In genomic region chr2:118762784-118763148, GRCm38 (mm10) we compare ENCODE assay signal across 7 mouse cellular contexts. TPM values are rescaled to one million over a fixed set of nuclear protein-coding genes. Genes with fewer than 3 reads are reported as not detected.
DNase-seq lines count a peak whose midpoint lies in the region; ATAC-seq lines count a peak whose summit lies in the region.

No protein-coding gene starts in this region.

- no peaks in the 10 kb centered on the region for H3K36me3 ChIP-seq in neural tube, embryonic 11.5 days (ENCODE audit: control insufficient read depth, insufficient read depth, low read length)
- no peaks in the 10 kb centered on the region for H3K36me3 ChIP-seq in forebrain, embryonic 11.5 days (ENCODE audit: control insufficient read depth, insufficient read depth, low read length)
- H3K36me3 ChIP-seq in liver, embryonic 13.5 days: no peaks in the 10 kb centered on the region

- ATAC-seq in neural tube, embryonic 11.5 days (ENCODE audit: insufficient read depth, low FRiP score, low TSS enrichment): no peak
- ATAC-seq in forebrain, embryonic 11.5 days (replicated peaks; ENCODE audit: low FRiP score): no peak
- ATAC-seq in liver, embryonic 13.5 days (ENCODE audit: low read depth): peak; percentile 57

- H3K4me1 ChIP-seq in neural tube, embryonic 11.5 days (ENCODE audit: control insufficient read depth, insufficient read depth, low read length): peaks cover 19% of the 10 kb centered on the region
- peaks cover 25% of the 10 kb centered on the region for H3K4me1 ChIP-seq in forebrain, embryonic 11.5 days (replicated peaks; ENCODE audit: control insufficient read depth, insufficient read depth, low read length)
- H3K4me1 ChIP-seq in liver, embryonic 13.5 days (replicated peaks): peaks cover 61% of the 10 kb centered on the region

- DNase-seq in neural tube, embryonic 11.5 days (ENCODE audit: low spot score): no peak
- DNase-seq in neural tube, embryonic 10.5 days (ENCODE audit: extremely low spot score, low spot score): no peak
- no peak for DNase-seq in forebrain, embryonic 11.5 days (ENCODE audit: low spot score)
- no peak for DNase-seq in liver, embryonic 13.5 days
- DNase-seq in adrenal gland, adult 2 months: no peak
- DNase-seq in gastrocnemius, adult 8-10 months (ENCODE audit: low spot score in 2 of 2): no peak
- no peak for DNase-seq in c-Kit-positive CD71-positive TER-119-positive erythroid progenitor cells, embryonic 14.5 days (ENCODE audit: low spot score)

- peak overlapping the region; percentile 59 for H3K9ac ChIP-seq in neural tube, embryonic 11.5 days (ENCODE audit: low read length)
- peak overlapping the region; percentile 23; the same call in 1 of the 2 replicates for H3K9ac ChIP-seq in forebrain, embryonic 11.5 days (ENCODE audit: low read length)
- peak overlapping the region; percentile 63 for H3K9ac ChIP-seq in liver, embryonic 13.5 days

- peak overlapping the region; percentile 34 for H3K4me2 ChIP-seq in neural tube, embryonic 11.5 days (ENCODE audit: low read depth)
- peak overlapping the region; percentile 55 for H3K4me2 ChIP-seq in forebrain, embryonic 11.5 days (ENCODE audit: low read depth, low read length, severe bottlenecking)
- H3K4me2 ChIP-seq in liver, embryonic 13.5 days: peak overlapping the region; percentile 71

- H3K27ac ChIP-seq in neural tube, embryonic 11.5 days (ENCODE audit: low read depth, low read length): peak overlapping the region; percentile 85
- peak overlapping the region; percentile 71; the same call in 1 of the 2 replicates for H3K27ac ChIP-seq in forebrain, embryonic 11.5 days (ENCODE audit: low read depth, low read length)
- peak overlapping the region; percentile 75 for H3K27ac ChIP-seq in liver, embryonic 13.5 days

- no peaks in the 10 kb centered on the region for H3K9me3 ChIP-seq in neural tube, embryonic 11.5 days (ENCODE audit: control insufficient read depth, low read length)
- no peaks in the 10 kb centered on the region for H3K9me3 ChIP-seq in forebrain, embryonic 11.5 days (ENCODE audit: control insufficient read depth, low read length)
- H3K9me3 ChIP-seq in liver, embryonic 13.5 days (replicated peaks): no peaks in the 10 kb centered on the region

- no peak overlapping the region for H3K4me3 ChIP-seq in neural tube, embryonic 11.5 days (ENCODE audit: low read depth, low read length)
- peak overlapping the region; percentile 5 for H3K4me3 ChIP-seq in forebrain, embryonic 11.5 days (ENCODE audit: low read depth, low read length)
- peak overlapping the region; percentile 41 for H3K4me3 ChIP-seq in liver, embryonic 13.5 days (replicated peaks)

- 0 out of 2 replicates have a peak, but pooled peaks cover 3% of the 10 kb centered on the region for H3K27me3 ChIP-seq in neural tube, embryonic 11.5 days (ENCODE audit: control insufficient read depth, insufficient read depth, low read length)
- peaks cover 7% of the 10 kb centered on the region for H3K27me3 ChIP-seq in forebrain, embryonic 11.5 days (ENCODE audit: control insufficient read depth, insufficient read depth, low read length)
- peaks cover 23% of the 10 kb centered on the region for H3K27me3 ChIP-seq in liver, embryonic 13.5 days

- 16% methylated on average over 9 of the region's 10 CpGs for WGBS in neural tube, embryonic 11.5 days
- WGBS in forebrain, embryonic 11.5 days: 12% methylated on average over 10 of the region's 10 CpGs
- WGBS in liver, embryonic 13.5 days (ENCODE audit: insufficient replicate concordance): 13% methylated on average over 10 of the region's 10 CpGs

RNA-seq across cellular contexts. Expression of gene Ccdc9b, which starts 0.3 kb away (rescaled TPM):
- polyA plus RNA-seq in neural tube, embryonic 11.5 days (2014; fragmentation: Nextera tagmentation; extraction: Ambion mirVana): 0.90 and 0.96 TPM in 2 replicates
- polyA plus RNA-seq in forebrain, embryonic 11.5 days (2014; fragmentation: Nextera tagmentation; extraction: Ambion mirVana): 0.36 and 0.87 TPM in 2 replicates
- polyA plus RNA-seq in liver, embryonic 13.5 days (2015; fragmentation: Nextera tagmentation; extraction: Ambion mirVana): 0.20 and 0.23 TPM in 2 replicates
- 10 to 100 TPM in 1 of 2 experiments, 1 to 10 TPM in 1; 3.3 to 13.9 TPM for total RNA-seq in adrenal gland, adult 2 months (2021)
- polyA plus RNA-seq in adrenal gland, adult 2 months (2012; rRNA removed): 4.0 and 5.3 TPM in 2 replicates
- 10 to 100 TPM; 17.5 to 20.6 (median 18.4) TPM for total RNA-seq in gastrocnemius, adult 8-10 months (2022)

RNA-seq across cellular contexts. Expression of gene Phgr1, which starts 9.8 kb away (rescaled TPM):
- polyA plus RNA-seq in neural tube, embryonic 11.5 days (2014; fragmentation: Nextera tagmentation; extraction: Ambion mirVana): not detected in 2 replicates
- polyA plus RNA-seq in forebrain, embryonic 11.5 days (2014; fragmentation: Nextera tagmentation; extraction: Ambion mirVana): not detected in 2 replicates
- not detected in 2 replicates for polyA plus RNA-seq in liver, embryonic 13.5 days (2015; fragmentation: Nextera tagmentation; extraction: Ambion mirVana)
- not detected for total RNA-seq in adrenal gland, adult 2 months (2021)
- 0.83 TPM in 1 of 2 replicates, not detected in the other for polyA plus RNA-seq in adrenal gland, adult 2 months (2012; rRNA removed)
- total RNA-seq in gastrocnemius, adult 8-10 months (2022): not detected

RNA-seq across cellular contexts. Expression of gene Disp2, which starts 16.8 kb away (rescaled TPM):
- 10.9 and 12.6 TPM in 2 replicates for polyA plus RNA-seq in neural tube, embryonic 11.5 days (2014; fragmentation: Nextera tagmentation; extraction: Ambion mirVana)
- polyA plus RNA-seq in forebrain, embryonic 11.5 days (2014; fragmentation: Nextera tagmentation; extraction: Ambion mirVana): 5.4 and 5.9 TPM in 2 replicates
- polyA plus RNA-seq in liver, embryonic 13.5 days (2015; fragmentation: Nextera tagmentation; extraction: Ambion mirVana): 0.24 and 0.31 TPM in 2 replicates
- total RNA-seq in adrenal gland, adult 2 months (2021): 10 to 100 TPM; 27.0 to 38.5 TPM
- polyA plus RNA-seq in adrenal gland, adult 2 months (2012; rRNA removed): 25.9 and 27.7 TPM in 2 replicates
- under 1 TPM in 2 of 4 experiments, not detected in 2; 0.10 to 0.11 TPM for total RNA-seq in gastrocnemius, adult 8-10 months (2022)

RNA-seq across cellular contexts. Expression of gene Inafm2, which starts 17.2 kb away (rescaled TPM):
- 28.5 and 29.2 TPM in 2 replicates for polyA plus RNA-seq in neural tube, embryonic 11.5 days (2014; fragmentation: Nextera tagmentation; extraction: Ambion mirVana)
- 28.6 and 30.4 TPM in 2 replicates for polyA plus RNA-seq in forebrain, embryonic 11.5 days (2014; fragmentation: Nextera tagmentation; extraction: Ambion mirVana)
- 18.4 and 19.1 TPM in 2 replicates for polyA plus RNA-seq in liver, embryonic 13.5 days (2015; fragmentation: Nextera tagmentation; extraction: Ambion mirVana)
- total RNA-seq in adrenal gland, adult 2 months (2021): 10 to 100 TPM; 30.0 to 45.0 TPM
- polyA plus RNA-seq in adrenal gland, adult 2 months (2012; rRNA removed): 22.1 and 31.3 TPM in 2 replicates
- total RNA-seq in gastrocnemius, adult 8-10 months (2022): 1 to 10 TPM; 5.0 to 7.2 (median 5.2) TPM

RNA-seq across cellular contexts. Expression of gene Plcb2, which starts 34.5 kb away (rescaled TPM):
- polyA plus RNA-seq in neural tube, embryonic 11.5 days (2014; fragmentation: Nextera tagmentation; extraction: Ambion mirVana): 0.24 and 0.39 TPM in 2 replicates
- 0.33 and 0.45 TPM in 2 replicates for polyA plus RNA-seq in forebrain, embryonic 11.5 days (2014; fragmentation: Nextera tagmentation; extraction: Ambion mirVana)
- 1.6 and 1.7 TPM in 2 replicates for polyA plus RNA-seq in liver, embryonic 13.5 days (2015; fragmentation: Nextera tagmentation; extraction: Ambion mirVana)
- 1 to 10 TPM; 1.6 to 2.4 TPM for total RNA-seq in adrenal gland, adult 2 months (2021)
- 0.97 and 1.4 TPM in 2 replicates for polyA plus RNA-seq in adrenal gland, adult 2 months (2012; rRNA removed)
- under 1 TPM in 3 of 4 experiments, not detected in 1; 0.15 to 0.27 (median 0.27) TPM for total RNA-seq in gastrocnemius, adult 8-10 months (2022)
